Mouse (Mus musculus): Measurements from ENCODE around the gene Lrrfip2. TPM values are rescaled to one million over a fixed set of nuclear protein-coding genes. Genes with fewer than 3 reads are reported as not detected.

Lrrfip2 gene
- total and polyA plus RNA-seq, 3 experiments, result 16.6 to 30.9 (median 25.2) TPM

GRCm38 (mm10) chr9:111178971-111179370 is 61.6 kb downstream of the Lrrfip2 start:
- H3K36me3 ChIP-seq (replicated peaks in 1 of 2; ENCODE audit: control insufficient read depth in 1 of 2, insufficient read depth in 1 of 2, low read length in 1 of 2), result peaks cover 0 to 11% of the 10 kb centered on the region in 2 experiments
- dilution Hi-C loops (cut with MboI; ENCODE audit: extremely low pct_ligation_motif_present, extremely low pct_unique_long_range_greater_than_20kb, low sequenced_read_pairs), result no loop called here

GRCm38 (mm10) chr9:111182176-111182575 is 64.8 kb downstream of the Lrrfip2 start:
- H3K36me3 ChIP-seq (replicated peaks in 1 of 2; ENCODE audit: control insufficient read depth in 1 of 2, insufficient read depth in 1 of 2, low read length in 1 of 2), result peaks cover 0 to 12% of the 10 kb centered on the region in 2 experiments
- in situ Hi-C loops (cut with MboI; ENCODE audit: low pct_ligation_motif_present, low pct_unique_long_range_greater_than_20kb, low sequenced_read_pairs) (no loop called here), dilution Hi-C loops (cut with MboI; ENCODE audit: extremely low pct_ligation_motif_present, extremely low pct_unique_long_range_greater_than_20kb, low sequenced_read_pairs) (no loop called here)
- no peak overlapping the region for H3K9ac ChIP-seq (ENCODE audit: insufficient read depth, low read depth)
- H3K4me1 ChIP-seq (ENCODE audit: control insufficient read depth in 1 of 2, insufficient read depth in 2 of 2), result no peaks in the 10 kb centered on the region
- H3K27me3 ChIP-seq (replicated peaks), result no peaks in the 10 kb centered on the region
- no peaks in the 10 kb centered on the region for H3K9me3 ChIP-seq (replicated peaks; ENCODE audit: low read length)
- no peak overlapping the region for H3K4me3 ChIP-seq (replicated peaks in 1 of 3; ENCODE audit: low read depth in 2 of 3, low read length in 2 of 3, poor library complexity in 1 of 3)
- TF ChIP-seq MYC (IDR thresholded peaks at IDR 0.05; ENCODE audit: low read depth, low read length) (no peak), NRF1 (IDR thresholded peaks at IDR 0.05; ENCODE audit: low read depth, low read length) (no peak), JUN (IDR thresholded peaks at IDR 0.05; ENCODE audit: insufficient read depth, low read depth, low read length) (no peak), TBP (conservative IDR thresholded peaks at IDR 0.05; ENCODE audit: low read depth, low read length) (no peak)
- no peak overlapping the region for H3K4me2 ChIP-seq (ENCODE audit: insufficient read depth, low read depth, poor library complexity, severe bottlenecking)
- no peak for DNase-seq (ENCODE audit: extremely low read depth)
- H3K79me2 ChIP-seq (replicated peaks; ENCODE audit: control insufficient read depth, extremely low read depth, insufficient read depth, poor library complexity, severe bottlenecking), result no peaks in the 10 kb centered on the region
- no peak overlapping the region for H3K27ac ChIP-seq (ENCODE audit: insufficient read depth, low read depth)

More at GRCm38 (mm10) chr9:111178971-111179370, 61.6 kb downstream of the Lrrfip2 start:
- H3K79me2 ChIP-seq (replicated peaks; ENCODE audit: control insufficient read depth, extremely low read depth, insufficient read depth, poor library complexity, severe bottlenecking), result no peaks in the 10 kb centered on the region
- in situ Hi-C loops (cut with MboI; ENCODE audit: low pct_ligation_motif_present, low pct_unique_long_range_greater_than_20kb, low sequenced_read_pairs), result no loop called here
- no peak overlapping the region for H3K9ac ChIP-seq (ENCODE audit: insufficient read depth, low read depth)
- no peak overlapping the region for H3K27ac ChIP-seq (ENCODE audit: insufficient read depth, low read depth)
- H3K4me2 ChIP-seq (ENCODE audit: insufficient read depth, low read depth, poor library complexity, severe bottlenecking), result no peak overlapping the region
- H3K9me3 ChIP-seq (replicated peaks; ENCODE audit: low read length), result no peaks in the 10 kb centered on the region
- H3K27me3 ChIP-seq (replicated peaks), result no peaks in the 10 kb centered on the region
- no peak for DNase-seq (ENCODE audit: extremely low read depth)
- no peaks in the 10 kb centered on the region for H3K4me1 ChIP-seq (ENCODE audit: control insufficient read depth in 1 of 2, insufficient read depth in 2 of 2)
- TF ChIP-seq SIN3A (IDR thresholded peaks at IDR 0.05; ENCODE audit: low read length) (no peak), MAX (IDR thresholded peaks at IDR 0.05; ENCODE audit: low read length) (no peak), E2F4 (IDR thresholded peaks at IDR 0.05; ENCODE audit: insufficient replicate concordance, low read depth, low read length) (no peak), SMC3 (IDR thresholded peaks at IDR 0.05; ENCODE audit: low read depth, low read length) (no peak), TBP (conservative IDR thresholded peaks at IDR 0.05; ENCODE audit: low read depth, low read length) (no peak), IRF4 (IDR thresholded peaks at IDR 0.05; ENCODE audit: low read depth, low read length) (no peak), CTCF (conservative IDR thresholded peaks at IDR 0.05 in 1 of 2, IDR thresholded peaks at IDR 0.05 in 1 of 2; ENCODE audit: low read depth in 2 of 2, low read length in 2 of 2) (no peak), MXI1 (IDR thresholded peaks at IDR 0.05; ENCODE audit: low read depth, low read length) (no peak), JUND (conservative IDR thresholded peaks at IDR 0.05; ENCODE audit: low read depth, low read length) (no peak), ETS1 (conservative IDR thresholded peaks at IDR 0.05; ENCODE audit: low read depth, low read length) (no peak), MYC (IDR thresholded peaks at IDR 0.05; ENCODE audit: low read depth, low read length) (no peak), CHD1 (IDR thresholded peaks at IDR 0.05; ENCODE audit: low read depth, low read length) (no peak), MAZ (IDR thresholded peaks at IDR 0.05; ENCODE audit: low read depth, low read length) (no peak), ELF1 (IDR thresholded peaks at IDR 0.05; ENCODE audit: low read depth, low read length) (no peak), CHD2 (IDR thresholded peaks at IDR 0.05; ENCODE audit: low read length) (no peak), EP300 (IDR thresholded peaks at IDR 0.05; ENCODE audit: low read length) (no peak), RCOR1 (conservative IDR thresholded peaks at IDR 0.05; ENCODE audit: low read depth, low read length) (no peak)
- H3K4me3 ChIP-seq (replicated peaks in 1 of 3; ENCODE audit: low read depth in 2 of 3, low read length in 2 of 3, poor library complexity in 1 of 3), result no peak overlapping the region
